Mouse (Mus musculus) ES-E14 (cell line): Measurements from ENCODE around the gene Prr5.

Experiments used
- CHD2 ChIP-seq: IDR thresholded peaks from 2 replicates; pipeline ENCODE4 v1.6.1; 2014; ENCODE audit warnings: mild to moderate bottlenecking, low read depth, low read length, inconsistent platforms
- MAFK ChIP-seq: IDR thresholded peaks from 2 replicates; pipeline ENCODE4 v1.6.1; 2014; ENCODE audit warnings: mild to moderate bottlenecking, low read depth, low read length, inconsistent platforms; ENCODE audit not compliant: insufficient read depth

DNA sequence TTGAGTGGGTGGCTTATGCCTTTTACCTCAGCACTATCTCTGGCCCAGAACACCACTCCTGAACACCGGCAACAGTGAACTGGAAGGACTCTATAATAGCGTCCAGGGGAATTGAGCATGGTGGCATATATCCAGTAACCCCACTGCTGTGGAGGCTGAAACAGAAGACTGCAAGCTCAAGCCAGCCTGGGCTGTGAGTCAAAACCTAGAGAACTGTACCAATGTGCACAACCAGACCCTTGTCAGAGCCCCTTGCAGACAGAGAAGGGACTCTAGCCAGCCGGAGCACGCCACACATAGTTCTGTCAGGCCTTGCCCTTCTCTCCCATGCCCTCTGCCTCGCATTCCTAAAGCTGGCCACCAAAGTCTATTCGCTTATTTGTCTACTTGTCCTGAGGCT lies 28.7 kb upstream of the Prr5 start:
- TF ChIP-seq CHD2 (no peak), MAFK (no peak)
